Mouse (Mus musculus): ENCODE measurements around the gene Pacrg. TPM values are rescaled to one million over a fixed set of nuclear protein-coding genes. Genes with fewer than 3 reads are reported as not detected.
A peak's percentile ranks its signal among the peaks of the same experiment; 100 is the strongest.

Pacrg gene
- total and polyA plus RNA-seq, 2 experiments, result not detected

DNA sequence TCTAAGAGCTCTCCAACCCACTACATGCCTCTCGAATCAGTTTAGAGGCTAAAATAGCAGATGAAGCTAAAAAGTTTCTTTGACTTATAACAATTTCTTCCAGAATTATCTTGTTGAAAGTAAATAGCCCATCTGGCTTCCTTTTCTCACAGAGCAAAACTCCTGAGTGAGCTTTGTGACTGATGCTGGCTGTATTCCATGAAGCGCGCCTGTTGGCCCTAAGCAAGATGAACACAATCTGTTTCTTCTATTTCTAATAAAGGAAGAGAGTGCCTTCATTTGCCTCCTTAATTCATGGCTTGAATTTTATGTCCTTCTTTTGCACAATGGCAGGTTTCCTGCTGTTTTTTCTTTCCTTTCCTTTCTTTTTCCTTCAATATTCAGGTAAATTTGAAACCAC, 14.1 kb upstream of the Pacrg start:
- H3K4me1 ChIP-seq (ENCODE audit: control insufficient read depth, insufficient read depth, low read length), result no peaks in the 10 kb centered on the region; the same call in 1 of the 2 replicates
- no peak overlapping the region for H3K9ac ChIP-seq (ENCODE audit: low read depth, low read length)
- no peaks in the 10 kb centered on the region for H3K27me3 ChIP-seq (ENCODE audit: control insufficient read depth, insufficient read depth, low read length)
- TF ChIP-seq POLR2A (IDR thresholded peaks at IDR 0.05; ENCODE audit: extremely low read depth, insufficient read depth, low read length) (no peak), CTCF (IDR thresholded peaks at IDR 0.05; ENCODE audit: low read depth, low read length) (no peak)
- no peak for DNase-seq (ENCODE audit: extremely low read depth, low read depth, low spot score)
- WGBS, result 96% methylated on average over 3 of the region's 3 CpGs
- H3K36me3 ChIP-seq (ENCODE audit: control insufficient read depth, insufficient read depth, low read length), result no peaks in the 10 kb centered on the region
- no peak overlapping the region for H3K27ac ChIP-seq (replicated peaks; ENCODE audit: insufficient read depth, low read depth, low read length)
- H3K4me3 ChIP-seq (ENCODE audit: insufficient read depth, low read depth, low read length), result no peak overlapping the region
- H3K79me2 ChIP-seq (ENCODE audit: control insufficient read depth, insufficient read depth, low read length), result no peaks in the 10 kb centered on the region; the same call in 1 of the 2 replicates

DNA sequence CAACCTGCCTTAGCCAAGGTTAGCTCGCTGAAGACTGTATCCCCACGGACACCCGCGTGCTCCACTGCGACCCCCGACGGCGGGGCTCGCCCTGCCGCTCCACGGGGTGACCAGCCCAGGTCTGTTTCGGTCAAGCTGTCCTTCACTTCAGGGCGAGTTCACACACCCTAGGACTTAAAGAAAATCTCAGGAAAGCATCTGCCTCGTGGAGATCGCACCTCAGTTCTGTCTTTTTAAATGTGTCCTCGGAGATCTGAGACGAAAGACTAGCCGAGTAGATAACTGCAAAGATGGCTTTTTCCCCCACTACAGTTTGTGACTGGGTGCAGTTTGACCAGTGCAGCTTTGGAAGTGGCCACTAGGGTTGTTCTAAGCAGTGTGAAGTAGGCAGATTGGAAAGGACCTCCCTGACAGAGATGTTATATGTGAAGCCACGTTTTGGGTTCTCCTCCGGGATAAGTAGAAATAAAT, 655 bp upstream of the Pacrg start:
- peaks cover 3% of the 10 kb centered on the region; the same call in 1 of the 2 replicates for H3K4me1 ChIP-seq (ENCODE audit: control insufficient read depth, insufficient read depth, low read length)
- DNase-seq (ENCODE audit: extremely low read depth, low read depth, low spot score), result peak; percentile 69
- peak overlapping the region; percentile 84 for H3K4me3 ChIP-seq (ENCODE audit: insufficient read depth, low read depth, low read length)
- peak overlapping the region; percentile 25; the same call in 1 of the 2 replicates for H3K27ac ChIP-seq (replicated peaks; ENCODE audit: insufficient read depth, low read depth, low read length)
- no peaks in the 10 kb centered on the region for H3K36me3 ChIP-seq (ENCODE audit: control insufficient read depth, insufficient read depth, low read length)
- no peak for TF ChIP-seq POLR2A (IDR thresholded peaks at IDR 0.05; ENCODE audit: extremely low read depth, insufficient read depth, low read length)
- peak; percentile 39; the same call in 1 of the 2 replicates for TF ChIP-seq CTCF (IDR thresholded peaks at IDR 0.05; ENCODE audit: low read depth, low read length)
- peak overlapping the region; percentile 82 for H3K9ac ChIP-seq (ENCODE audit: low read depth, low read length)
- no peaks in the 10 kb centered on the region for H3K27me3 ChIP-seq (ENCODE audit: control insufficient read depth, insufficient read depth, low read length)
- 2% methylated on average over 20 of the region's 20 CpGs for WGBS
- H3K79me2 ChIP-seq (ENCODE audit: control insufficient read depth, insufficient read depth, low read length), result no peaks in the 10 kb centered on the region; the same call in 1 of the 2 replicates

DNA sequence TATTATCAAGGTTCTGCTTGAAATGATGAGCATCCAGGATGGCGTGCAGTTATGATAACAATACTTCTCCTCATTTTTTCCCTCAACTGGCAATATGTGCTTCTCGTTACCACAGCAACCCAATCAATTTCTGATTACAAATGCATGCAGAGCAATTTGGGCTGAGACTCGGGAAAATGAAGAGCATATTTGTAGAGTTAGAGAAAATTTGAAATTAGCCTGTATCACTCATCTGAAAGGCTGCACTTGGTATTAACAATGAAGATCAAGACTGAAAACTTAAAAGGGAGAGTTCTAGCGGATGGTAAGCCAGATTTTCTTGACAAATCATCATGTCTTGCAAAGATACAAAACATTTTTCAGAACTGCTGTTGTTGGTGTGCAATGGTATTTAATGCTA, 21.1 kb downstream of the Pacrg start:
- Histone ChIP-seq H3K4me1 (ENCODE audit: control insufficient read depth, insufficient read depth, low read length) (no peaks in the 10 kb centered on the region), H3K79me2 (ENCODE audit: control insufficient read depth, insufficient read depth, low read length) (no peaks in the 10 kb centered on the region), H3K27me3 (ENCODE audit: control insufficient read depth, insufficient read depth, low read length) (no peaks in the 10 kb centered on the region), H3K27ac (replicated peaks; ENCODE audit: insufficient read depth, low read depth, low read length) (no peak overlapping the region), H3K9ac (ENCODE audit: low read depth, low read length) (no peak overlapping the region), H3K36me3 (ENCODE audit: control insufficient read depth, insufficient read depth, low read length) (no peaks in the 10 kb centered on the region), H3K4me3 (ENCODE audit: insufficient read depth, low read depth, low read length) (no peak overlapping the region)
- DNase-seq (ENCODE audit: extremely low read depth, low read depth, low spot score), result no peak
- TF ChIP-seq CTCF (IDR thresholded peaks at IDR 0.05; ENCODE audit: low read depth, low read length), result no peak
- no peak for TF ChIP-seq POLR2A (IDR thresholded peaks at IDR 0.05; ENCODE audit: extremely low read depth, insufficient read depth, low read length)
- 79% methylated on average over 4 of the region's 4 CpGs for WGBS

DNA sequence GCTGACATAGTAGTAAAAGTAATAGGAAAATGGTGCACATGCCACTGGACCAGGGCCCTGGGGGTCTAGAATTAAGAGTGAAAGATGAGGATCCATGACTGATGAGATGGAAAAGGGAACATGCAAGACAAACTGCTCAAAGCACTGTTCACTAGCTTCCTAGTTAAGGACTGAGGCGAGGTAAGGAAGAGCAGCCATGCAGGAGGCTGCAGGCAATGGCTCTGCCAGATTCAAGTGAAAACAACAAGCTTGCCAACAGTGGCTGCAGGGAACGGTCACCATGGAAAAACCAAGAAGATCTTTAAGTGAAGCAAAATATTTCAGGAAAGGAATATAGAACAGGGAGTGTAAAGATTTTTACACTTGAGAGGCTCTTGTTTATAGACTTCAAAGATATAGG, 31.5 kb downstream of the Pacrg start:
- Histone ChIP-seq H3K79me2 (ENCODE audit: control insufficient read depth, insufficient read depth, low read length) (no peaks in the 10 kb centered on the region), H3K27me3 (ENCODE audit: control insufficient read depth, insufficient read depth, low read length) (no peaks in the 10 kb centered on the region), H3K9ac (ENCODE audit: low read depth, low read length) (no peak overlapping the region), H3K4me1 (ENCODE audit: control insufficient read depth, insufficient read depth, low read length) (no peaks in the 10 kb centered on the region), H3K27ac (replicated peaks; ENCODE audit: insufficient read depth, low read depth, low read length) (no peak overlapping the region), H3K36me3 (ENCODE audit: control insufficient read depth, insufficient read depth, low read length) (no peaks in the 10 kb centered on the region), H3K4me3 (ENCODE audit: insufficient read depth, low read depth, low read length) (no peak overlapping the region)
- 82% methylated on average over 2 of the region's 2 CpGs for WGBS
- DNase-seq (ENCODE audit: extremely low read depth, low read depth, low spot score), result no peak
- TF ChIP-seq CTCF (IDR thresholded peaks at IDR 0.05; ENCODE audit: low read depth, low read length) (no peak), POLR2A (IDR thresholded peaks at IDR 0.05; ENCODE audit: extremely low read depth, insufficient read depth, low read length) (no peak)

DNA sequence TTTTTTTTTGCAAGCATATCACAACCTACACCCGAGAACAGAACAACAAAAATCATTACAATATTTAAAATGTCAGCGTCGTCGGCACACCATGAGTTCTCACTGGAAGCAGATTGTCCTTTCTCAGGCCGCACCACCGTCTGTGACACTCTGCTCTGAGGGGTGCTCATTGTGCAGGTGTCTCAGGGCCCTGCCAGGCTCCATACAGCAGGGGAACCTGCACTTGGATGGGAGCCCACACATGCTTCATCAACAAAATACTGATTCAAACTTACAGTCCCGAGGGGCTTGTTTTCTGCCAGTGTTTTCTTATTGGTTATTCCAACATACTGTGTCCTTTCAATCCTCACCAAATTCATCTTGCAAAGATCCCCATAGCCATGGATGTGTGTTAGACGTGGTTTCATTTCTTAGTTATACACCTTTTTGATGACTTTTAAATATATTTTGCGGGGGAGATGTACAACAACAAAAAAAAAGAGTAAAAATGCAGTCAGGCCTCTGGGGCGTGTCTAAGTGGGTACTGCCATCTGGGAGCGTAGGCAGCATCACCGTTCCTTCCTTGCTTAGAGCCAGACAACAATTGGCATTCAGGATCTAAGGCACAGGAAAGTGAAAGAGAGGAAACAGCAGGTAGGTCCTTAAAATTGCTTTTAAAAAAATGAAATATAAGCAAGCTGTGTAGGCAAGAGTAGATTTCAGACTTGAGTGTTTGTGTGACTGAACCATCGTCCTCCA, 32.7 kb downstream of the Pacrg start:
- Histone ChIP-seq H3K27me3 (ENCODE audit: control insufficient read depth, insufficient read depth, low read length) (no peaks in the 10 kb centered on the region), H3K79me2 (ENCODE audit: control insufficient read depth, insufficient read depth, low read length) (no peaks in the 10 kb centered on the region), H3K27ac (replicated peaks; ENCODE audit: insufficient read depth, low read depth, low read length) (no peak overlapping the region), H3K4me3 (ENCODE audit: insufficient read depth, low read depth, low read length) (no peak overlapping the region), H3K36me3 (ENCODE audit: control insufficient read depth, insufficient read depth, low read length) (no peaks in the 10 kb centered on the region), H3K9ac (ENCODE audit: low read depth, low read length) (no peak overlapping the region), H3K4me1 (ENCODE audit: control insufficient read depth, insufficient read depth, low read length) (no peaks in the 10 kb centered on the region)
- TF ChIP-seq POLR2A (IDR thresholded peaks at IDR 0.05; ENCODE audit: extremely low read depth, insufficient read depth, low read length) (no peak), CTCF (IDR thresholded peaks at IDR 0.05; ENCODE audit: low read depth, low read length) (no peak)
- WGBS, result 87% methylated on average over 13 of the region's 13 CpGs
- no peak for DNase-seq (ENCODE audit: extremely low read depth, low read depth, low spot score)

DNA sequence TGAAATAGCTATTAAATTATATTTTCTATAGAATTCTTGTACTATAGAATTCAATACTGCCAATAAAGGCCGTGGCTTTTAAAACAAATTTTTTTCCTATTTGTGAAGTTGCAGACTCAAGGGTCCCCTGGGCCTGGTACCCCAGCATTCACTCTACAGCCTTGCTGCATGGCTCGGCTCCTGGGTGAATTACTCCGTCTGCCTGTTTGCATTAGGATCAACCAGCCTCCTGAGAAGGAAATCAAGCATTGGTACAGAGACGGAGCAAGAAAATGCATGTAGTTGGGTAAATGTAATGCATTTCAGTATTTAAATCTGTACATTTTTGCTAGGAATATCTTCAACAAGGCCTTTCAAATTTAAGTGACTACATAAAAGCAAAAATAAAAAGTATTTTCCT, 33.4 kb downstream of the Pacrg start:
- DNase-seq (ENCODE audit: extremely low read depth, low read depth, low spot score), result no peak
- H3K27ac ChIP-seq (replicated peaks; ENCODE audit: insufficient read depth, low read depth, low read length), result no peak overlapping the region
- WGBS, result 87% methylated on average over 4 of the region's 4 CpGs
- H3K9ac ChIP-seq (ENCODE audit: low read depth, low read length), result no peak overlapping the region
- no peaks in the 10 kb centered on the region for H3K4me1 ChIP-seq (ENCODE audit: control insufficient read depth, insufficient read depth, low read length)
- TF ChIP-seq POLR2A (IDR thresholded peaks at IDR 0.05; ENCODE audit: extremely low read depth, insufficient read depth, low read length), result no peak
- no peak for TF ChIP-seq CTCF (IDR thresholded peaks at IDR 0.05; ENCODE audit: low read depth, low read length)
- no peaks in the 10 kb centered on the region for H3K27me3 ChIP-seq (ENCODE audit: control insufficient read depth, insufficient read depth, low read length)
- H3K36me3 ChIP-seq (ENCODE audit: control insufficient read depth, insufficient read depth, low read length), result no peaks in the 10 kb centered on the region
- H3K79me2 ChIP-seq (ENCODE audit: control insufficient read depth, insufficient read depth, low read length), result no peaks in the 10 kb centered on the region
- no peak overlapping the region for H3K4me3 ChIP-seq (ENCODE audit: insufficient read depth, low read depth, low read length)

Data from liver, adult 2 months (tissue).